Mouse (Mus musculus): ENCODE results near the gene Nbdy. TPM values are rescaled to one million over a fixed set of nuclear protein-coding genes. Genes with fewer than 3 reads are reported as not detected.

The Nbdy gene
- 77.0 TPM for polyA plus RNA-seq (2017; shearing (Covaris generic))

DNA sequence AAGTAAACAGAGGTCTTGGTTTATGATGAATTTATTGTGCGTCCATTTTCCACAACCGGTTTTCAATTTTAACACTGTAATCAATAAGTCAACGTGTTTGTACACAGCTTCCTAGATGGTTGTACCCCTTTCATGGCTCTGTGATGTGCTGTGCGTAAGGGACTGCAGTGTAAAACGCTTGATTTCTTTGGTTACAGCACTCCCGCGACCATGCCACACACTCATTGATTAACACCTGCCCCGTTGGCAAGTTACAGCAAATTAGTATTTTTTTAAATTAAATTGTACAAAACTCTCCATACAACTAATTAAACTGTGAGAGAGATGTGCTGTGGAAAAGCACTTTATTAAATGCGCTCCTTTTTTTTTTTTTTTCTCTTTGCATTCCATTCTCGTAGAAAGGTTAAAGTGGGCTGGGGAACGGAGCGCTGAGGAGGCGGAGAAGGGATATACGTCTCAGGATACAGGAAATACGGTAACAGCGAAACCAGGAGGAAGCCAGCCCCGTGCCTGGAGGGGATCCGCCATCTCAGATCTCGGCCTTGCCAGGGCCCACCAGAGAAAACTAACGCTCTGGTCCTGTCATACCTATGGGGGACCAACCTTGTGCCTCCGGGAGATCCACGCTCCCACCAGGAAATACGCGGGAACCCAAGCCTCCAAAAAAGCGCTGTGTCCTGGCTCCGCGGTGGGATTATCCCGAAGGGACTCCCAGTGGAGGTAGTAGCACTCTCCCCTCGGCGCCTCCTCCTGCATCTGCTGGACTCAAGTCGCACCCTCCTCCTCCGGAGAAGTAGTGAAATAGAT, at the start of gene Nbdy:
Gene Nbdy, plus strand, starts transcription at position 481 of the 807 bp plus-strand sequence.

DNA sequence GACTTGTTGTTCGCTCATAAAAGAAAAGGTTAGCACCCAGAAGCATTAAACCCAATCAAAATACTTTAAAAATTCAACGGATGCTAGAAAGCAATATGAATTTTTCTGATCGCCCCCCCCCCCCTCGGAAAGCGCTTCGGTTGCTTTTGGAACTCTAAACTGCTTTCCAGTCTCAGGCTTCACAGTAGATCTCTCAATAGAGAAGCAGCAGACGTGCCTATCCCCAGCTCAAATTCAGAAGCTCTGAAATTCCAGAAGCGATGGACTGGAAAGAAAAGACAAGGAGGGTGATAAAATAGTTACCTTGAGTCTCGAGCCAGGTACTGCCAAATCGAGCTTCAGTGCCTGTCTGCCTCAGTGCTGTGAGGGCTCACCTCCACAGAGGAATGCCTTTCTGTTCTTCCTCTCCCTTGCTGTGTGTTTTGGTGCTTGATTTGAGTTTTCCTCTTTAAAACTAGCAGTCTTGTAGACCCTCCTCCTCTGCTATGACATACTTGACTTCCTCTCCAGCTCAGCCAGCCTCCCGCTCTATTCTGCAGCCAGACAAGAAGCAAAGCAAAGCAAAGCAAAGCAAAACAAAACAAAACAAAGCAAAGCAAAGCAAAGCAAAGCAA, 27.5 kb upstream of the Nbdy start, which contains the start of gene Kctd12b:
Gene Kctd12b, minus strand, starts transcription at position 610 of the 614 bp plus-strand sequence.

Other genes with a start within 250 kb of the Nbdy start
- 2.6 TPM for gene Ubqln2, start 225.4 kb upstream of the Nbdy start, polyA plus RNA-seq (2017; shearing (Covaris generic))
- not detected for gene Cypt3, start 165.0 kb upstream of the Nbdy start, polyA plus RNA-seq (2017; shearing (Covaris generic))
- gene Kctd12b, start 27.2 kb upstream of the Nbdy start, polyA plus RNA-seq (2017; shearing (Covaris generic)): 1.3 TPM
- 19.7 TPM for gene Spin2c, start 108.6 kb downstream of the Nbdy start, polyA plus RNA-seq (2017; shearing (Covaris generic))